Mouse (Mus musculus): ENCODE measurements around the gene Qrich2. TPM values are rescaled to one million over a fixed set of nuclear protein-coding genes. Genes with fewer than 3 reads are reported as not detected.
A peak's percentile ranks its signal among the peaks of the same experiment; 100 is the strongest.
"Not testable (repeated sequence)": the region's sequence is repeated elsewhere in the genome, so short reads cannot be mapped to it uniquely, and the experiment has no call there.

Qrich2 gene
- total RNA-seq, 1 experiment = 0.22 TPM

- H3K9me3 ChIP-seq (ENCODE audit: control insufficient read depth, insufficient read depth, low read depth, low read length) = no peaks in the 10 kb centered on the region
- no peak overlapping the region for H3K9ac ChIP-seq (ENCODE audit: insufficient read depth, low read depth, low read length, poor library complexity, severe bottlenecking)
- H3K4me1 ChIP-seq (ENCODE audit: control insufficient read depth in 2 of 2, insufficient read depth in 2 of 2, low read length in 2 of 2, poor library complexity in 1 of 2) = peaks cover 13 to 42% of the 10 kb centered on the region in 2 experiments
- in situ Hi-C loops (cut with MboI; ENCODE audit: low sequenced_read_pairs in 2 of 2, unreplicated experiment in 2 of 2) = no loop called here
- TF ChIP-seq ZNF384 (IDR thresholded peaks at IDR 0.05; ENCODE audit: low read depth, low read length) (peak; percentile 84), ZC3H11A (IDR thresholded peaks at IDR 0.05; ENCODE audit: borderline replicate concordance, low read depth, low read length) (no peak)
- H3K4me3 ChIP-seq (ENCODE audit: insufficient read depth in 1 of 2, low read depth in 1 of 2, low read length in 2 of 2, poor library complexity in 1 of 2, severe bottlenecking in 1 of 2) = no peak overlapping the region
- peak overlapping the region; percentile 4; the same call in 1 of the 2 replicates for H3K27ac ChIP-seq (ENCODE audit: insufficient read depth, low read depth, low read length, poor library complexity, severe bottlenecking)
- no peaks in the 10 kb centered on the region for H3K36me3 ChIP-seq (ENCODE audit: control insufficient read depth, insufficient read depth, low read length, poor library complexity, severe bottlenecking)
- DNase-seq (ENCODE audit: low read depth, low spot score) = no peak
Observed at GRCm38 (mm10) chr11:116426852-116427575, 39.0 kb downstream of the Qrich2 start.

- H3K27ac ChIP-seq (ENCODE audit: insufficient read depth, low read depth, low read length, poor library complexity, severe bottlenecking) = peak overlapping the region; percentile 10; the same call in 1 of the 2 replicates
Observed at GRCm38 (mm10) chr11:116426328-116426727, 39.7 kb downstream of the Qrich2 start.

DNA sequence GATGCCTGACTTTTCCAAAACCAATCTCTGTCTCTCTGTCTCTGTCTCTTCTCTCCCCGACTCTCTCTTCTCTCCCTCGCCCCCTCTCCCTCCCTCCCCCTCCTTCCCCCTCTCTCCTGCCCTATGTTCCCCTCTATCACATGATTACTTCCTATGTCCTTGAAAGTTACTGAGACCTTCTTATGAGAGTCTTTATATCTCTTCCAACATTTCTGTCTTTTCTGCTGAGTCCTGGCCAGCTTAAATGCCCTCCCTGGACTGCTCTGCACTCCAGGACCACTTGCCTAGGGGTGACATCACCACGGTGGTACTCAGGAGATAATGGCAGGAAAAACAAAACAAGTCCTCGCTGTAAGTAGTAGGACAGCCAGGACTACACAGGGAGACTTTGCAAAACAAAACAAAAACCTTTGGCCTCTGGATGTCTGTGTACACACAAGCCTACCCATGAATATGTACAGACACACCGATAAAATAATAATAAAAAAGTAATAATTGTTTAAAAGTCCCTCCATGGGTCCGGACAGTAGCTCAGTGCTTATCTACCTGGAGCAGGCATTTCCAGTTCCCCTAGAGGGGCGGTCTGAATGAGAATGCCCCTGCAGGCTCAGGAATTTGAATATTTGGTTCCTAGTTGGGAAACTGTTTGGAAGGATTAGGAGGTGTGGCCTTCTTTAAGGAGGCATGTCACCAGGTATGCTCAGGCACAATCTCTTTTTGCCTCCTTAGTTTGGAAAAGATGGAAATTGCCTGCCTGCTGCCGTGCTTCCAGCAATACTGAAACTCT, 41.2 kb downstream of the Qrich2 start:
- DNase-seq (ENCODE audit: low read depth, low spot score) = no peak
- in situ Hi-C loops (cut with MboI; ENCODE audit: low sequenced_read_pairs in 2 of 2, unreplicated experiment in 2 of 2) = no loop called here
- H3K36me3 ChIP-seq (ENCODE audit: control insufficient read depth, insufficient read depth, low read length, poor library complexity, severe bottlenecking) = no peaks in the 10 kb centered on the region
- H3K27ac ChIP-seq (ENCODE audit: insufficient read depth, low read depth, low read length, poor library complexity, severe bottlenecking) = peak overlapping the region; percentile 48; the same call in 1 of the 2 replicates
- H3K9ac ChIP-seq (ENCODE audit: insufficient read depth, low read depth, low read length, poor library complexity, severe bottlenecking) = no peak overlapping the region
- TF ChIP-seq ZC3H11A (IDR thresholded peaks at IDR 0.05; ENCODE audit: borderline replicate concordance, low read depth, low read length) = no peak
- TF ChIP-seq HCFC1 (IDR thresholded peaks at IDR 0.05; ENCODE audit: borderline replicate concordance, insufficient read depth, low read length) = no peak
- TF ChIP-seq CHD2 (IDR thresholded peaks at IDR 0.05; ENCODE audit: low read depth, low read length) = no peak
- no peak for TF ChIP-seq ZNF384 (IDR thresholded peaks at IDR 0.05; ENCODE audit: low read depth, low read length)
- no peak for TF ChIP-seq MAFK (IDR thresholded peaks at IDR 0.05; ENCODE audit: insufficient read depth, low read depth, low read length)
- no peaks in the 10 kb centered on the region for H3K9me3 ChIP-seq (ENCODE audit: control insufficient read depth, insufficient read depth, low read depth, low read length)
- H3K4me1 ChIP-seq (ENCODE audit: control insufficient read depth in 2 of 2, insufficient read depth in 2 of 2, low read length in 2 of 2, poor library complexity in 1 of 2) = peaks cover 5 to 37% of the 10 kb centered on the region in 2 experiments
- no peak overlapping the region for H3K4me3 ChIP-seq (ENCODE audit: insufficient read depth in 1 of 2, low read depth in 1 of 2, low read length in 2 of 2, poor library complexity in 1 of 2, severe bottlenecking in 1 of 2)

More at GRCm38 (mm10) chr11:116426328-116426727, 39.7 kb downstream of the Qrich2 start:
- H3K36me3 ChIP-seq (ENCODE audit: control insufficient read depth, insufficient read depth, low read length, poor library complexity, severe bottlenecking); DNase-seq (ENCODE audit: low read depth, low spot score); H3K9me3 ChIP-seq (ENCODE audit: control insufficient read depth, insufficient read depth, low read depth, low read length); H3K9ac ChIP-seq (ENCODE audit: insufficient read depth, low read depth, low read length, poor library complexity, severe bottlenecking); H3K4me3 ChIP-seq (ENCODE audit: insufficient read depth in 1 of 2, low read depth in 1 of 2, low read length in 2 of 2, poor library complexity in 1 of 2, severe bottlenecking in 1 of 2); in situ Hi-C loops (cut with MboI; ENCODE audit: low sequenced_read_pairs in 2 of 2, unreplicated experiment in 2 of 2): not testable (repeated sequence)
- peaks cover 11 to 38% of the 10 kb centered on the region in 2 experiments for H3K4me1 ChIP-seq (ENCODE audit: control insufficient read depth in 2 of 2, insufficient read depth in 2 of 2, low read length in 2 of 2, poor library complexity in 1 of 2)

- in situ Hi-C loops (cut with MboI; ENCODE audit: low sequenced_read_pairs in 2 of 2, unreplicated experiment in 2 of 2) = no loop called here
- peaks cover 3 to 33% of the 10 kb centered on the region in 2 experiments for H3K4me1 ChIP-seq (ENCODE audit: control insufficient read depth in 2 of 2, insufficient read depth in 2 of 2, low read length in 2 of 2, poor library complexity in 1 of 2)
- no peak overlapping the region for H3K9ac ChIP-seq (ENCODE audit: insufficient read depth, low read depth, low read length, poor library complexity, severe bottlenecking)
- DNase-seq (ENCODE audit: low read depth, low spot score) = no peak
- no peaks in the 10 kb centered on the region for H3K9me3 ChIP-seq (ENCODE audit: control insufficient read depth, insufficient read depth, low read depth, low read length)
- H3K36me3 ChIP-seq (ENCODE audit: control insufficient read depth, insufficient read depth, low read length, poor library complexity, severe bottlenecking) = no peaks in the 10 kb centered on the region
- H3K27ac ChIP-seq (ENCODE audit: insufficient read depth, low read depth, low read length, poor library complexity, severe bottlenecking) = no peak overlapping the region; the same call in 1 of the 2 replicates
- no peak for TF ChIP-seq ZC3H11A (IDR thresholded peaks at IDR 0.05; ENCODE audit: borderline replicate concordance, low read depth, low read length)
- TF ChIP-seq CHD2 (IDR thresholded peaks at IDR 0.05; ENCODE audit: low read depth, low read length) = no peak
- no peak for TF ChIP-seq ZNF384 (IDR thresholded peaks at IDR 0.05; ENCODE audit: low read depth, low read length)
- no peak for TF ChIP-seq MAFK (IDR thresholded peaks at IDR 0.05; ENCODE audit: insufficient read depth, low read depth, low read length)
- no peak for TF ChIP-seq HCFC1 (IDR thresholded peaks at IDR 0.05; ENCODE audit: borderline replicate concordance, insufficient read depth, low read length)
- no peak overlapping the region for H3K4me3 ChIP-seq (ENCODE audit: insufficient read depth in 1 of 2, low read depth in 1 of 2, low read length in 2 of 2, poor library complexity in 1 of 2, severe bottlenecking in 1 of 2)
Observed at GRCm38 (mm10) chr11:116423782-116424620, 42.0 kb downstream of the Qrich2 start.
